Mouse (Mus musculus) embryonic facial prominence, embryonic 15.5 days (tissue): ENCODE results near the gene Rcsd1. TPM values are rescaled to one million over a fixed set of nuclear protein-coding genes. Genes with fewer than 3 reads are reported as not detected.

Experiments
- ATAC-seq: fragments of 200-750 bp; cut with Nextera tagmentation; 2 replicates; pipeline ENCODE4 v1.8.0; 2017; ENCODE audit warnings: low read depth, moderate TSS enrichment; ENCODE audit not compliant: insufficient number of reproducible peaks, low FRiP score, low TSS enrichment
- H3K27ac ChIP-seq: fragments of 300-500 bp; sonication (generic); replicated peaks from 2 replicates; pipeline ENCODE4 v1.5.1; 2015; ENCODE audit warnings: mild to moderate bottlenecking, inconsistent platforms
- H3K27me3 ChIP-seq: fragments of 300-500 bp; sonication (generic); 2 replicates; pipeline ENCODE4 v1.6.1; 2015; ENCODE audit warnings: inconsistent platforms
- H3K36me3 ChIP-seq: fragments of 300-500 bp; sonication (generic); 2 replicates; pipeline ENCODE4 v1.6.1; 2015; ENCODE audit warnings: mild to moderate bottlenecking, inconsistent platforms
- H3K4me1 ChIP-seq: fragments of 300-500 bp; sonication (generic); 2 replicates; pipeline ENCODE4 v1.6.1; 2015; ENCODE audit warnings: inconsistent platforms
- H3K4me2 ChIP-seq: fragments of 300-500 bp; sonication (generic); replicated peaks from 2 replicates; pipeline ENCODE4 v1.6.1; 2015; ENCODE audit warnings: mild to moderate bottlenecking, inconsistent platforms
- H3K4me3 ChIP-seq: fragments of 300-500 bp; sonication (generic); replicated peaks from 2 replicates; pipeline ENCODE4 v1.5.1; 2015; ENCODE audit warnings: mild to moderate bottlenecking, inconsistent platforms
- H3K9ac ChIP-seq: fragments of 300-500 bp; sonication (generic); 2 replicates; pipeline ENCODE4 v1.6.1; 2015; ENCODE audit warnings: inconsistent platforms
- H3K9me3 ChIP-seq: fragments of 300-500 bp; sonication (generic); replicated peaks from 2 replicates; pipeline ENCODE4 v1.6.1; 2016; ENCODE audit warnings: inconsistent platforms
- WGBS: fragments of 180-500 bp; shearing (Covaris S2); methylation state at CpG from one replicate; pipeline ENCODE4 v1.1.7; 2015; 5-methylcytosine and 5-hydroxymethylcytosine counted together
- polyA plus RNA-seq: library from polyadenylated mRNA; unstranded; fragments of >200 nt; fragmentation: Nextera tagmentation; extraction: Ambion mirVana; gene quantifications from 2 replicates; pipeline ENCODE4 v1.2.1, GENCODE M21; 2015

Rcsd1 gene
- polyA plus RNA-seq, 1 experiment from 2014 or later: 16.7 TPM

- no peak for ATAC-seq
- Histone ChIP-seq H3K4me2 (no peak overlapping the region), H3K9ac (no peak overlapping the region), H3K4me1 (peaks cover 12% of the 10 kb centered on the region; the same call in 1 of the 2 replicates), H3K36me3 (no peaks in the 10 kb centered on the region), H3K27ac (no peak overlapping the region), H3K27me3 (no peaks in the 10 kb centered on the region), H3K9me3 (no peaks in the 10 kb centered on the region), H3K4me3 (no peak overlapping the region)
- WGBS: 79% methylated on average over 4 of the region's 4 CpGs
Observed at GRCm38 (mm10) chr1:165716426-165716825, 6.9 kb upstream of the Rcsd1 start.

- no peaks in the 10 kb centered on the region for H3K9me3 ChIP-seq
- no peaks in the 10 kb centered on the region for H3K27me3 ChIP-seq
- H3K4me1 ChIP-seq: peaks cover 12% of the 10 kb centered on the region
- no peak overlapping the region for H3K4me3 ChIP-seq
- 78% methylated on average over 5 of the region's 5 CpGs for WGBS
- H3K27ac ChIP-seq: no peak overlapping the region
- no peak overlapping the region for H3K4me2 ChIP-seq
- H3K36me3 ChIP-seq: no peaks in the 10 kb centered on the region
- H3K9ac ChIP-seq: no peak overlapping the region
- no peak for ATAC-seq
Observed at GRCm38 (mm10) chr1:165713798-165714197, 4.2 kb upstream of the Rcsd1 start.

- Histone ChIP-seq H3K4me3 (no peak overlapping the region), H3K27me3 (no peaks in the 10 kb centered on the region), H3K27ac (no peak overlapping the region), H3K36me3 (no peaks in the 10 kb centered on the region), H3K9ac (no peak overlapping the region), H3K4me1 (peaks cover 9% of the 10 kb centered on the region; the same call in 1 of the 2 replicates), H3K9me3 (no peaks in the 10 kb centered on the region), H3K4me2 (no peak overlapping the region)
- no peak for ATAC-seq
- WGBS: 84% methylated on average over 5 of the region's 5 CpGs
Observed at GRCm38 (mm10) chr1:165711914-165712313, 2.4 kb upstream of the Rcsd1 start.

- H3K4me1 ChIP-seq: peaks cover 10% of the 10 kb centered on the region; the same call in 1 of the 2 replicates
- H3K9me3 ChIP-seq: no peaks in the 10 kb centered on the region
- H3K4me2 ChIP-seq: peak overlapping the region; percentile 92
- no peaks in the 10 kb centered on the region for H3K27me3 ChIP-seq
- H3K9ac ChIP-seq: no peak overlapping the region
- H3K4me3 ChIP-seq: peak overlapping the region; percentile 67; the same call in 1 of the 2 replicates
- ATAC-seq: no peak
- 38% methylated on average over 9 of the region's 9 CpGs for WGBS
- no peak overlapping the region for H3K27ac ChIP-seq
- no peaks in the 10 kb centered on the region for H3K36me3 ChIP-seq
Observed at GRCm38 (mm10) chr1:165708686-165709380, 724 bp downstream of the Rcsd1 start.

GRCm38 (mm10) chr1:165707640-165708322, 1.8 kb downstream of the Rcsd1 start:
- Histone ChIP-seq H3K4me2 (peak overlapping the region; percentile 92), H3K27me3 (no peaks in the 10 kb centered on the region), H3K27ac (peak overlapping the region; percentile 60; the same call in 1 of the 2 replicates), H3K9me3 (no peaks in the 10 kb centered on the region), H3K36me3 (no peaks in the 10 kb centered on the region), H3K4me1 (peaks cover 13% of the 10 kb centered on the region), H3K9ac (peak overlapping the region; percentile 72), H3K4me3 (peak overlapping the region; percentile 67)
- ATAC-seq: peak; percentile 86
- WGBS: under 1% methylated on average over 47 of the region's 47 CpGs

- Histone ChIP-seq H3K27me3 (no peaks in the 10 kb centered on the region), H3K36me3 (no peaks in the 10 kb centered on the region), H3K4me3 (peak overlapping the region; percentile 67), H3K9me3 (no peaks in the 10 kb centered on the region), H3K4me1 (peaks cover 18% of the 10 kb centered on the region), H3K27ac (no peak overlapping the region), H3K9ac (no peak overlapping the region), H3K4me2 (peak overlapping the region; percentile 92)
- no peak for ATAC-seq
- WGBS: 31% methylated on average over 10 of the region's 10 CpGs
Observed at GRCm38 (mm10) chr1:165707241-165707639, 2.3 kb downstream of the Rcsd1 start.

GRCm38 (mm10) chr1:165706492-165706891, 3.1 kb downstream of the Rcsd1 start:
- Histone ChIP-seq H3K4me3 (peak overlapping the region; percentile 67; the same call in 1 of the 2 replicates), H3K36me3 (no peaks in the 10 kb centered on the region), H3K27ac (no peak overlapping the region), H3K4me1 (peaks cover 26% of the 10 kb centered on the region), H3K9me3 (no peaks in the 10 kb centered on the region), H3K4me2 (0 out of 2 replicates have a peak overlapping the region, but pooled peaks have one; percentile 11), H3K27me3 (no peaks in the 10 kb centered on the region), H3K9ac (no peak overlapping the region)
- ATAC-seq: no peak
- 68% methylated on average over 4 of the region's 4 CpGs for WGBS

GRCm38 (mm10) chr1:165705868-165706348, 3.6 kb downstream of the Rcsd1 start:
- ATAC-seq: no peak
- no peaks in the 10 kb centered on the region for H3K9me3 ChIP-seq
- no peaks in the 10 kb centered on the region for H3K36me3 ChIP-seq
- no peaks in the 10 kb centered on the region for H3K27me3 ChIP-seq
- 0 out of 2 replicates have a peak overlapping the region, but pooled peaks have one; percentile 11 for H3K4me2 ChIP-seq
- no peak overlapping the region for H3K27ac ChIP-seq
- H3K4me3 ChIP-seq: no peak overlapping the region
- H3K9ac ChIP-seq: no peak overlapping the region
- WGBS: 85% methylated on average over 7 of the region's 7 CpGs
- peaks cover 29% of the 10 kb centered on the region for H3K4me1 ChIP-seq

GRCm38 (mm10) chr1:165705368-165705767, 4.2 kb downstream of the Rcsd1 start:
- Histone ChIP-seq H3K4me1 (peaks cover 31% of the 10 kb centered on the region), H3K4me2 (no peak overlapping the region)
- ATAC-seq: no peak

GRCm38 (mm10) chr1:165704841-165705240, 4.7 kb downstream of the Rcsd1 start:
- H3K4me1 ChIP-seq: peaks cover 36% of the 10 kb centered on the region
- no peak for ATAC-seq
- WGBS: 84% methylated on average over 3 of the region's 3 CpGs
- H3K4me2 ChIP-seq: no peak overlapping the region
- no peaks in the 10 kb centered on the region for H3K27me3 ChIP-seq
- H3K36me3 ChIP-seq: no peaks in the 10 kb centered on the region
- no peak overlapping the region for H3K4me3 ChIP-seq
- no peak overlapping the region for H3K9ac ChIP-seq
- no peaks in the 10 kb centered on the region for H3K9me3 ChIP-seq
- no peak overlapping the region for H3K27ac ChIP-seq

More at GRCm38 (mm10) chr1:165705368-165705767, 4.2 kb downstream of the Rcsd1 start:
- 71% methylated on average over 6 of the region's 6 CpGs for WGBS
- H3K36me3 ChIP-seq: no peaks in the 10 kb centered on the region
- H3K27ac ChIP-seq: no peak overlapping the region
- H3K4me3 ChIP-seq: no peak overlapping the region
- no peaks in the 10 kb centered on the region for H3K9me3 ChIP-seq
- no peaks in the 10 kb centered on the region for H3K27me3 ChIP-seq
- H3K9ac ChIP-seq: no peak overlapping the region

GRCm38 (mm10) chr1:165702221-165703031, 7.1 kb downstream of the Rcsd1 start:
- ATAC-seq: peak; percentile 49; the same call in 1 of the 2 replicates
- H3K9me3 ChIP-seq: no peaks in the 10 kb centered on the region
- no peak overlapping the region for H3K9ac ChIP-seq
- H3K4me1 ChIP-seq: peaks cover 33% of the 10 kb centered on the region
- no peak overlapping the region for H3K4me3 ChIP-seq
- 17% methylated on average over 19 of the region's 19 CpGs for WGBS
- no peaks in the 10 kb centered on the region for H3K27me3 ChIP-seq
- peak overlapping the region; percentile 15 for H3K4me2 ChIP-seq
- H3K36me3 ChIP-seq: no peaks in the 10 kb centered on the region
- H3K27ac ChIP-seq: no peak overlapping the region
